Mouse (Mus musculus): Measurements from ENCODE around the gene Cldn4. TPM values are rescaled to one million over a fixed set of nuclear protein-coding genes. Genes with fewer than 3 reads are reported as not detected.

Cldn4 gene
- total RNA-seq (2022), result not detected

DNA sequence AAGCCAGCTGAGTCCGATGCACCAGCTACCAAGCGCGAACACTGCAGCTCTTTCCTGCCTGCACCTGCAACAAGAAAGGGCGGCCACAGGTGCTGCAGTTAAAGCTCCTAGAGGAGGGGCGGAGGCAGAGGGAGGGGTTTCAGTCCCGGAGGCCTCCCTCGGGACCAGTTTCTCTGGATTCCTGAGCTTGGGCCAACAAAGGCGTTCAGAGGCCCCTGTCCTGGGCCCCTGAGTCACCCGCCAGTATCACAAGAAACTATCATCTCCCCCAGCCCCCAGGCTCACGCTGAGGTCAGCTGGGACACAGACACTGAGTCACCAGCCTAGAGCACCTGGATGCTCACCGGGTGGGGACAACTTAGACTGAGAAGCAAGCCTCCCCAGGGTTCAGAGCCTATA lies at the start of gene Cldn4:
Gene Cldn4 (minus strand): TSS at position 78 of the 399 bp plus-strand sequence.
- no peak for DNase-seq (ENCODE audit: low spot score in 2 of 2)

DNA sequence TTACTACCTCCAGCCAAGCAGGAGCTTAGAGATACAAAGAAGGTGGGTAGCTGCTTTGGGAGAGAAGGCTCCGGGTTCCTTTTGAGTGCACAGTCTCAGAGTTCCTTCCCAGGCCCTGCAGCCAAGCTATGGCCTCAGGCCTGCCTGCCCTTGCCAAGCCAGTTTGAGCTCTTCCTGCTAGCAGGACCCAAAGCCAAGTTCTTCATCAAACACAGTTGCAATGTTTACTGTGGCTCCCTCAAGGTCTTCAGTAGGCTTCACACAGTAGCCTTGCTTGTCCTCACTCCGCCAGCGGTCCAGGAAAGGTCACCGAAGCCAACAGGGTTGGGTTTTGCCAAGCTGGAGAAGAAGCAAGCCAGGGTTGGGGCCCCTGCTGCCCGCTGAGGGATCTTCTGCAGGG lies 45.8 kb upstream of the Cldn4 start:
- no peak for DNase-seq (ENCODE audit: low spot score in 2 of 2)

DNA sequence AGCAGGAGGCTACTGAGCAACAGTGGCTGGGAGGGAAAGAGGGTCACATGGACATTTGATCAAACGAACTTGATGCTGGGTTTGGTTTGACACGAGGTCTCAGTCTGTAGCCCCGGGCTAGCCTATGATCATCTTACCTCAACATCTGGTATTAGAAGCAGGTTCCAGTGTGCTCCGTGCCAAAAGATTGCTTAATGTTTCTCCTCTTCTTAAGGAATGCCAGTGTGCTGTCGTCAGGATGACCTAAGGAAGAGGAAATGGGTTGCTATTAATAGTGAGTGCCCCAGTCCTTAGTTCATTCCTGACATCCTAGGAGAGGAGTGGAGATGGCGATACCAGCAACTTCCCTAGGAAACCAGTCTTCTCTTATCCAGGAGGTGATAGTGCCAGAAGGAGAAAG lies 43.0 kb upstream of the Cldn4 start:
- DNase-seq (ENCODE audit: low spot score in 2 of 2), result no peak

DNA sequence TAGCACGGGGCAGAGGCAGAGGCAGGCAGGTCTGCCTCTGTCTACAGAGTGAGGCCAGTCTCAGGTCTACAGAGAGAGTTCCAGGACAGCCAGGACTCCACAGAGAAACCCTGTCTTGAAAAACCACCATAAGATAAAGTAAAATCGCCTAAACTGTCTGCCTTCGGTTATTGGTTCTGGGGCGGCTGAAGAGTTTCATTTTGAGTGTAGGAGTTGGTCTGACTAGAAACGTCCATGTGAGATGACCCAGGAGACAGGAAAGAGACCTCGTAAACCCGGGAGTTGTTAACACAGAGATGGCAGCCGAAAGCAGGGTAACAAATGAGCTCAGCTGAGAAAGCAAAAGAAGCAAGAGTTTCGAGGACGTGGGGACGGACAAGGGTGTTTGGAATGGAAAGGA lies 42.4 kb upstream of the Cldn4 start:
- no peak for DNase-seq (ENCODE audit: low spot score in 2 of 2)

DNA sequence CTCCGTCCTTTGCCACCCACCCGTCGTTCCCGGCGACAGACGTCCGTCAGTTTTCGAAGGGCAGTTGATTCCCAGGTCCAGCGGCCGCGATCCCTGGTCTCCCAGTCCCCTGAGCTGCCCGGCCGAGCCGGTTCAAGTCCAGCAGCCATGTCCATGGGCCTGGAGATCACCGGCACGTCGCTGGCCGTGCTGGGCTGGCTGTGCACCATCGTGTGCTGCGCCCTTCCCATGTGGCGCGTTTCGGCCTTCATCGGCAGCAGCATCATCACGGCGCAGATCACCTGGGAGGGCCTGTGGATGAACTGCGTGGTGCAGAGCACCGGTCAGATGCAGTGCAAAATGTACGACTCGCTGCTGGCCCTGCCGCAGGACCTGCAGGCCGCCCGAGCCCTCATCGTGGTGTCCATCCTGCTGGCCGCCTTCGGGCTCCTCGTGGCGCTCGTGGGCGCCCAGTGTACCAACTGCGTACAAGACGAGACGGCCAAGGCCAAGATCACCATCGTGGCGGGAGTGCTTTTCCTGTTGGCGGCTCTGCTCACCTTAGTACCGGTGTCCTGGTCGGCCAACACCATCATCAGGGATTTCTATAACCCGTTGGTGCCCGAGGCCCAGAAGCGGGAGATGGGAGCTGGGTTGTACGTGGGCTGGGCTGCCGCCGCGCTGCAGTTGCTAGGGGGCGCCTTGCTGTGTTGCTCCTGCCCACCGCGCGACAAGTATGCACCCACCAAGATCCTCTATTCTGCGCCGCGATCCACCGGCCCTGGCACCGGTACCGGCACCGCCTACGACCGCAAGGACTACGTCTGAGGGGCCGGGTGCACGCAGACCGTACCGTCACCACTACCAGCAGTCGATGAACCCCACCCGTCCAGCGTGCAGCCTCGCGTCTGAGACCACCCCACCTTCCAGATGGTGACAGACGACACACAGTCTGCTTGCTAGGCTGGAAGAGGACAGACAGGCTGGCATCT lies 39.8 kb upstream of the Cldn4 start:
- DNase-seq (ENCODE audit: low spot score in 2 of 2), result no peak

DNA sequence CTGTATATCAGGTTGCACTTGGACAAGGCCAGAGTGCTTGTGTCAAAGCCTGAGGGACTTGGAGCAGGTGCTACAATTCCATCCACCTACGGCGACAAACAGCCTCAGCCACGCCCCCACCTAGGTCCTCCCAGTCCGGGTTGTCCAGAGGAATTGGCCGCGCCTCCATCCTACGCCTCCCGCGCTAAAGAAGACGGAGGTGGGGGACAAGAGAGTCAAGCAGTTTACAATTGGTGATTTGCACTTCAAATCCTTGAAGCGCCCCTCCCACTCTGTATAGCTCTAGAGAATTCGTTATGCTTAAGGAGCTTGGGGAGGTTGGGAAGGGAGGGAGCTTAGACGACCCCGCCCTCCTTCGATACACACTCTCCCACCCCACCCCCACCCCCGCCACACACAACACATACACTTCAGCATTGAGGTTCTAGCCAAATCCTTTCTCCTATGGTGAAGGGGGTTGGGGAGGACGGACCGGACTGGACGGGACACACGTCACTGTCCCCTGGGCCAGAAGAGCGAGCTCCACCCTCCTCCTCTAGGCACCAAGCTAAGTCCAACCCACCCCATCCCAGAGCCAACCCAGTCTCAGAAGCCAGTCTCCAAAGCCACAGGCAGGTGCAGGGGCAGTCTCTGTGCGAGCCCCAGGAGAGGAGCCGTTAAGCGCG lies 39.0 kb upstream of the Cldn4 start, which contains the start of gene Cldn3:
Gene Cldn3 (plus strand): TSS at position 582 of the 665 bp plus-strand sequence.
- DNase-seq (ENCODE audit: low spot score in 2 of 2), result no peak

DNA sequence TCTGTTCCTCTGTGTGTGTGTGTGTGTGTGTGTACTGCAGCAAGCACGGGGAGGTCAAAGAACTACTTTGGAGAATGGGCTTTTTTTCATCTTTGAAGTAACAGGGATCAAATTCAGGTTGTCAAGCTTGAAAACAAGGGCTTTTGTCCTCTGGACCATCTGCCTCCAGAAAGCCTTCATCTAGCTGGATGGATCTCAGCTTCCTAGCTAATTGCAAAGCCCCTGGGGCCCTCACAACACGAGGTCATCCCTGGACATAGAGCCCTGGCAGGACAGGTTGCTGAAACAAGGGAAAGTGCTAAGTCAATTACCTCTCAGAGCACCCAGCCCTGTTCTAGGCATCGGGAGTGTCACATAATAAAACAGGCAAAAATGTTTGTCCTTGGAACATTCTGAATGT lies 37.0 kb upstream of the Cldn4 start:
- DNase-seq (ENCODE audit: low spot score in 2 of 2), result no peak

DNA sequence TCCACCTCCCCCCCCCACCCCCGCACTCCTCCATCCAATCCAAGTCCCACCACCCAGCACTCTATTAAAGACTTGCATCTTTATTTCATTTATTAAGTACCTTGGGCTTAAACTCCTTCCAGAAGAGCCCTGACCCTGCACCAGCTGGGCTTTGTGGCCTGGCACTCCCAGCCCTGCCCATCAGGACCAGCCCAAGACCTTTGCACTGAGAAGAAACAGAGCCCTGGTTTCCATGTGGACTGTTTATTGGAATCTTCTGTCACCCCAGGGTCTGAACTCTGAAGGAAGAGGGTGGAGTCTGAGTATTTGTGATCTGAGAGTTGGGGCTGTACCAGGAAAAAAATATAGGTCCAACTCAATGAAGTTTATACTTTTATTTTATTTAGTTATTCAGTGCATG lies 36.4 kb upstream of the Cldn4 start:
- DNase-seq (ENCODE audit: low spot score in 2 of 2), result no peak

DNA sequence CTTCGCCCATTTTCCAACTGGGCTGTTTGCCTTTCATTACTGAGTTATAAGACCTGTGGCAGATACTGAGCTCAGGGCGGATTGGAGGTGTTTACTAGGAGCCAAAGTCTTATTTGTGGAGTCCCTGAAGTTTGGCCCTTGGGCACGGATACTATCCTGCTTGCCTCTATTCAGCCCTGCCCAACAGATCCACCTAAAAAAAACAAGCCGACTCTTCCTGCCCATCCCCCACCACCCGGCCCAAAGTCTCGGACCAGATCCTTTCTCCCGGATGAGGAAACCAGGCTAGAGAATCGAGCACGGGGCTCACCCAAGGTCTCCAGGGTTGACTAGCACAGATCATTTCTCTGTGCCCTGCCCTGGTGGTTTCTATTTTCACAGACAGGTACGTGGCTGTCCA lies 34.4 kb upstream of the Cldn4 start:
- DNase-seq (ENCODE audit: low spot score in 2 of 2), result no peak

DNA sequence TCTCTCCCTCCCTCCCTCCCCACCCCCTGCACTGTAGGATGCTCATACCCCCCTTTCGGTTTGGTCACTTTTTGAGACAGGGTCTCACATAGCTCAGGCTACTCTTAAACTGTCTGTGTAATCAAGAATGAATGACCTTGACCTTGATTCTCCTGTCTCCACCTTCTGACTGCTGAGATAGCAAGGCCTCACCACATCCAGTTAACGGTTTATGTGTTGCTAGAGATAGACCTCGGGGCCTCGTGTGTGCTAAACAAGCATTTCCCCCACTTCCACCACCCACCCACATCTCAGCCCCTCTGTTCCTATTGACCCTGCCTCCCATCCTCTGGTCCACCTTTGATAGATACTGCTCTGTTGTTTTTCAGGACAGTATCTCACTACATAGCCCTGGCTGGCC lies 31.1 kb upstream of the Cldn4 start:
- DNase-seq (ENCODE audit: low spot score in 2 of 2), result no peak

DNA sequence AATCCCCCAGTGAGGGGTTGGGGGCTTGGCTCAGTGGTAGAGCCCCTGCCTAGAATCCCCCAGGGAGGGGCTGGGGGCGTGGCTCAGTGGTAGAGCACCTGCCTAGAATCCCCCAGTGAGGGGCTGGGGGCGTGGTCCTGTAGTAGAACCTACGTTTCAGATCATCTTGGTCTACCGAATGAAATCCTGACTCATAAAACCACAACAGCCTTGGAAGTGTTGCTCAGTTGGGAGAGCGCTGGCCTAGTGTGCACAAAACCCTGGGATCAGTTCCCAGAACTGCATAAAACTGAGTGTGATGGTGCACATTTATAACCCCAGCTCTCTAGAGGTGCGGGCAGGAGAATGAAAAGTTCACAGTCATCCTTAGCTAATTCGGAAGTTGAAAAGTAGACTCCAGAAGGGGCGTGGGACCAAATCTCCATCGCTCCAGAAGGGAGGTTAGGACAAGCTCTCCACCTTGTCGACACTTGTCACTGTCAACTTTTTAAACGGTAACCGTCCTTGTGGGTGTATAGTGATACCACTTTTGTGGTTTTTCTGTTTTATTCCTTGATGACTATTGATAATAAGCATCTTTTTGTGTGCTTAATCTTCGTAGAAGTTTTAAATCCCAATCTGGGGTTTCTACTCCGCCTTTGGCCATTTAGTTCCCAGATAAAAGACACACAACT lies 30.0 kb upstream of the Cldn4 start:
- DNase-seq (ENCODE audit: low spot score in 2 of 2), result no peak

DNA sequence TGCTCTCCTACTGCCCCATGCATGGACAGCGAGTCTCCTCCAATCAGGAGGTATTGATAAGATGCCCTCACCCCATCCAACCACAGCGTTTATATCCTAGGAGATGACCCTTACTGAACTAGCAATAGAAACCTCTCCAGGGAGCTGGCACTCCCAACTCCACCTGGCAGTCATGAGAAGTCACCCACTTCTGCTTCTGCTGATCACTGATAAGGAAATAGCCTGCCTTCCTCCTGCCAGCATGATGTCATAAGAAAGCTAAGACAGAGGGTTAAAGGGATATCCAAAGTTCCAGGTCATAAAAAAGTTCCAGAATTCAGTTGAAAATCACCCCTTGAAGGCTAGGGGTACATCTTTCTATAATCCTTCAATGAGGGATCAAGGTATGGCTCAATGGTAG lies 29.4 kb upstream of the Cldn4 start:
- DNase-seq (ENCODE audit: low spot score in 2 of 2), result no peak

DNA sequence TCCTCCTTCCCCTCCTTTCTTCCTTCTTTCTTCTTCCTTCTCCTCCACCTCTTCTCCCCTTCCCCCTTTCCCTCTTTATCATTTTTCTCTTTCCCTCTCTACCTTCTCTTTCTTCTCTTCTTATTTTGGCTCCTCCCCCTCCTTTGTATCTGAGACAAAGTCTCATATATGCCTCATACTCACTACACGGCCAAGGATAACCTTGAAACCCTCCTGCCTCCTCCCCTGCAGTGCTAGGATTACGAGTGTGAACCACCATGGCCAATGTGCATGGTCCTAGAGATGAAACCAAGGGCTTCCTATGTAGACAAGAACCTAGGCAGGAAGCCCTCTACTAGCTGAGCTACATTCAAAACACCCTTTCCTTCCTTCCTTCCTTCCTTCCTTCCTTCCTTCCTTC lies 28.2 kb upstream of the Cldn4 start:
- DNase-seq (ENCODE audit: low spot score in 2 of 2), result no peak

DNA sequence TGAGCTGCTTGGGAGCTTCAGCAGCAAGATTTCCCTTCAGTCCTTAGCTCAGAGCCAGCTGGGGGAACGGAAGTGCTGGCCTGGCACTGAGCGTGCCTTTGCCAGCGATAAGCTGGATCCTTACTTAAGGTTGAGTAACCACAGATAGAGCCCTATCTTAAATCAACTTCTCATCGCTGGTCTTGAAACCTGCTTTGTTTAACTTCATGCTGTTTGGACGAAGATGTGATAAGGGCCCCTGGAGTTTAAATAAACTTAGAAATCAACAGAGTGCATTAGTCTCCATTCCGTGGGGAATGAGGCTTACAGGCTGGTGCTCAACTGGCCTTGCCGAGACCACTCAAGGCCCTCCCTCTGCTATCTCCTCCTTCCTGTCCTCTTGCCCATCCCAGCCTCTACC lies 27.6 kb upstream of the Cldn4 start:
- DNase-seq (ENCODE audit: low spot score in 2 of 2), result no peak

DNA sequence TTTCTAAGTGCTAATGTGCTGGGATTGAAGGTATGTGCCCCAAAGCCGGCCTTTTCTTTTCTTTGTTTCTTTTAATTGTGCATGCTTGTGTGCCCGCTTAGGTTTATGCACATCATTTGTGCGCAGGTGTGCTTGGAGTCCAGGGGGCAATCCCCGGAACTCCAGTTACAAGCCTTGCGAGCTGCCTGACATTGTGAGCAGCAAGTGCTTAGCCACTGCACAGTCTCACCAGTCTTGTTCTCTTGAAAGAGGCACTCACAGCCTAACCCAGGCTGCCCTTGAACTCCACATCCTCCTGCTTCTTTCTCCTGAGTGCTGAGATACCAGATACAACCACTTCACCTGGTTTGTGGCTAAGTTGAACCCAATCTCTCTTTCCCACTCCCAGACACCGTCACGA lies 26.8 kb upstream of the Cldn4 start:
- no peak for DNase-seq (ENCODE audit: low spot score in 2 of 2)

DNA sequence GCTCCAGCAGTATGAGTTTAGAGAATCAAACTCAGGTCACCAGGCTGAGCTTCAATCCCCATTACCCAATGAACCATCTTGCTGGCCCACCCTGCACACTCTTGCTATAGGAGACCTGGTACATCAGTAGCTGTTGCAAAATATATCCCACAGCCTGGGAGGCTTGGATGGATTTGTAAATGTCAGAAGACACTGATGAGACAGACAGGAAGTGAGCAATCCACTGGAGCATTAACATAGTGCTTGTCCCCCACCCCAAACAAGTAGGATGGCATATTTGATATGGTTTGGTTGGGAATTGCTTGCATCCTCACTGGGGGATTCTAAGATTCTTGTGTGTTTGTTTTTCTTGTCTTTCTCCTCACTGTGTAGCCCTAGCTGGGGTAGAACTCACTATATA lies 26.3 kb upstream of the Cldn4 start:
- no peak for DNase-seq (ENCODE audit: low spot score in 2 of 2)

DNA sequence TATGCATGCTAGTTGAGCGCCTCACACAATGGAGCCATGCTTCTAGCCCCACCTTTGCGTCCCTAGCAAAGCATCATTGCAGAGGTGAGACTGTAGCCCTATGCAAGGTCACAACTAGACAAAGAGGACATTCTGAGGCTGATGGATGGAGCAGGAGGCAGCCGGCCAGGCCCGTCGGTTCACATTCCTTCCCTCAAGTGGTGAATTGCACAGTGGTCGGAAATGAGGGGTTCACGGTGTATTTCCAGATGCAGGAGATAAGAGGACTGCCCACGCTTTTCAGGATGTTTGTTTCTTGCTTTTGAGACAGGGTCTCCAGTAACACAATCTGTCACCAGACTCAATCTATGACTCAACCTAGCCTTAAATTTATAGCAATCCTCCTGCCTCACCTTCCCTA lies 23.9 kb upstream of the Cldn4 start:
- DNase-seq (ENCODE audit: low spot score in 2 of 2), result no peak

DNA sequence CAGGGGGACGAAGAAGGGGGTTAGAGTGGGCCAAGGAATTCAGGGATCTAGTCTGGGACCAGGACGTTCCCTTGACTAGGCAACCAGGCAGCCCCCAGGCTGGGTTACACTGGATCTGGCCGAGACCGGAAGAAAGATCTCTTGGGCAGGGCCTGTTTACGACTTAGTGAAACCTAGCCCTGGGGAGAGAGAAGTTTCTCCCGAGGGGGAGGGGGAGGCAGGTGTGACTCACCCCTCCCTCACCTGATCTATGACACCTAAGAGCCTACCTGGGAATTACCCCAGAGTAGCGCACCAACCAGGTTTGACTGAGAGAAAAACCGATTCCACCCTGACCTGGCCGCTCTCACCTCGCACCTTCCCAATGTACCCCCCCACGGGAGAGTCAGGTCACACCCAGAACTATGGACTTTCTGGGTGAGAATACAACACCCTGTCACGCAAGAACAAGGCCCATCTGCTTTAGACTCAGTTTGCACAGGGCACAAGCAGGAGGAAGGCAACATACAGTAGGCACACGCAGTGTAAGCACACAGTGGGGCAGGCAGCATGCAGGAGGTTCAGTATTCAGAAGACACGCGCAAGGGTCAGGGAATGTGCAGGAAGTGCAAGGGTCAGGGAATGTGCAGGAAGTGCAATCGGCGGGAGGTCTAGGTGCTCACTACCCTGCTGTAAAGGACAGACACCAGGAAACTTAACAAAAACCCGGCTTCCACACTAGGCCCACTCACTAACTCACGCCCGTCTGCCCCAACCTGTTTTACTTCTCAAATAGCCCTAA lies 20.6 kb upstream of the Cldn4 start:
- DNase-seq (ENCODE audit: low spot score in 2 of 2), result no peak

DNA sequence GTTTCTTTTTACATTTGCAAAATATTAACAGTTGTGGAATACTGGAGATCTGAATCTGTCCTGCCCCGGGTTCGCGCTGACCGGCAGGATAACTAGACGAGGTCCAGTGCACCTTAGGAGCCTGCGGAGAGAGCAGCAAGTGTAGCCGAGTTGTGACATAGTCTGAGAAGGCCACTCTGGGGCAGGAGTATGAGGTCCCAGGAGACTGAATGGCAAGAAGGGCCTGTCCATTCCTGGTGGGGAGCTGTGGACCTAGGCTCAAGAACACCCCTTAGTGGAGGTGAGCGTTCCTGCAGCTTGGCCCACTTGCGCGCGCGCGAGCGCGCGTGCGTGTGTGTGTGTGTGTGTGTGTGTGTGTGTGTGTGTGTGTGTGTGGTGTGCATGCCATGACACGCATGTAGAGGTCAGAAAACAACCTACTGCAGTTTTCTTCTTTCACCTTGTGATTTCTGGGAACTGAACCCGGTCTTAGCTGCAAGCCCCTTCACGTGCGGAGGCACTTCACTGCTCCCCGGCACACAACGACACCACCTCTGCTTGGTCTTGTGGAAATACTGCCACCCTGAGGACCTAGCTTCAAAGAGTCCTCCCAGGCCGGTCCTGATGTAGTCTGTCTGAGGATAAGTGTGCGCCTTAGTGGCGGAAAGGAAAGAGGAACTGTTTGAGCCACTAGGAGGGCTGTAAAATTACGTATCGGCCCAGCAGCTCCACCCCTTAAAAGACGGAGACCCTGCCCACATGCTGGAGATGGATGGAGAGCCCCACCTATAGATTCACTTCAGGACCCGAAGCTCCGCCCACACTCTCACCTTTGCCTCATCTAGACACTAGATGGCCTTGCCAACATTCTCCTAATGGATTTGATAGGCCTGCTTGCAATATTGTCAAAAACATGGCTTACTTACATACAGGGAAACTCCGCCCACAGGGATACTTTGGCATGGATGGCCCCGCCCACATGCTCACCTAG lies 19.4 kb upstream of the Cldn4 start:
- DNase-seq (ENCODE audit: low spot score in 2 of 2), result peak in 1 of 2 experiments; percentile 10

DNA sequence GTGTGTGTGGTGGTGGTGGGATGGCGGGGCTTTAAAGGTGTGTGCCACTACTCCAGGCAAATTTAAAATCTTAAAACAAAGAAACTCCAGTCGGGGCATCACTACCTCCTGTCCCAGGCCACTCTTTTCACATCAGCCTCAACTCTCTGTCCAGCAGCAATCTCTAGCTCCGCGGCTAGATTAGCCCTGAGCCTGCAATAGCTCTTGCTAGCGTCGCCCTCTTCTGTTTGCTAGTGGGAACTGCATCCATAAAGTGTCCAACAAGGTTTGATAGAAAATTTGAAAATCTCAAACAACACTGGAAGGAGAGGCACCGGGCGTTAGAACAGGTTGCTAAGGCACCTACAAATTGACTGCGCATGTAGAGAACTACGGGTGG lies 18.7 kb upstream of the Cldn4 start:
- peak; percentile 28 to 71 for DNase-seq (ENCODE audit: low spot score in 2 of 2)

All from layer of hippocampus, adult 8-10 months (tissue).